Mouse (Mus musculus): ENCODE measurements around the gene Fam187a. TPM values are rescaled to one million over a fixed set of nuclear protein-coding genes. Genes with fewer than 3 reads are reported as not detected.

Fam187a gene
- polyA plus RNA-seq, 1 experiment from 2014 or later: not detected

- Histone ChIP-seq H3K4me3 (no peak overlapping the region), H3K4me1 (peaks cover 30% of the 10 kb centered on the region), H3K9me3 (no peaks in the 10 kb centered on the region), H3K27me3 (peaks cover 33% of the 10 kb centered on the region), H3K36me3 (no peaks in the 10 kb centered on the region), H3K4me2 (replicated peaks) (no peak overlapping the region), H3K9ac (replicated peaks) (no peak overlapping the region), H3K27ac (replicated peaks) (no peak overlapping the region)
- 42% methylated on average over 4 of the region's 4 CpGs for WGBS
- ATAC-seq (ENCODE audit: low FRiP score, low read depth): no peak
These were observed 51.3 kb downstream of the Fam187a start for GRCm38 (mm10) chr11:102936272-102936671.

Other genes starting within 250 kb of the Fam187a start
- gene Meioc, start 221.5 kb upstream of the Fam187a start, polyA plus RNA-seq (2016; fragmentation: Nextera tagmentation; extraction: Ambion mirVana): 0.31 and 0.47 TPM in 2 replicates
- 47.9 and 56.3 TPM in 2 replicates for gene Ccdc43, start 187.4 kb upstream of the Fam187a start, polyA plus RNA-seq (2016; fragmentation: Nextera tagmentation; extraction: Ambion mirVana)
- gene Adam11, start 123.7 kb upstream of the Fam187a start, polyA plus RNA-seq (2016; fragmentation: Nextera tagmentation; extraction: Ambion mirVana): 24.1 and 28.8 TPM in 2 replicates
- gene Gjc1, start 65.5 kb upstream of the Fam187a start, polyA plus RNA-seq (2016; fragmentation: Nextera tagmentation; extraction: Ambion mirVana): 79.0 and 87.1 TPM in 2 replicates
- gene Higd1b, start 49.3 kb upstream of the Fam187a start, polyA plus RNA-seq (2016; fragmentation: Nextera tagmentation; extraction: Ambion mirVana): not detected in 2 replicates
- 238 and 242 TPM in 2 replicates for gene Eftud2, start 4.2 kb upstream of the Fam187a start, polyA plus RNA-seq (2016; fragmentation: Nextera tagmentation; extraction: Ambion mirVana)
- 1.8 and 2.3 TPM in 2 replicates for gene Ccdc103, start 4.0 kb upstream of the Fam187a start, polyA plus RNA-seq (2016; fragmentation: Nextera tagmentation; extraction: Ambion mirVana)
- gene Gfap, start 15.7 kb downstream of the Fam187a start, polyA plus RNA-seq (2016; fragmentation: Nextera tagmentation; extraction: Ambion mirVana): not detected in 2 replicates
- gene Kif18b, start 40.0 kb downstream of the Fam187a start, polyA plus RNA-seq (2016; fragmentation: Nextera tagmentation; extraction: Ambion mirVana): 9.1 and 9.7 TPM in 2 replicates
- 12.7 and 15.3 TPM in 2 replicates for gene C1ql1, start 61.5 kb downstream of the Fam187a start, polyA plus RNA-seq (2016; fragmentation: Nextera tagmentation; extraction: Ambion mirVana)
- 41.3 and 44.8 TPM in 2 replicates for gene Nmt1, start 143.0 kb downstream of the Fam187a start, polyA plus RNA-seq (2016; fragmentation: Nextera tagmentation; extraction: Ambion mirVana)
- 163 and 174 TPM in 2 replicates for gene Dcakd, start 143.2 kb downstream of the Fam187a start, polyA plus RNA-seq (2016; fragmentation: Nextera tagmentation; extraction: Ambion mirVana)
- 0.79 and 1.1 TPM in 2 replicates for gene Plcd3, start 216.5 kb downstream of the Fam187a start, polyA plus RNA-seq (2016; fragmentation: Nextera tagmentation; extraction: Ambion mirVana)
- 7.5 and 8.4 TPM in 2 replicates for gene Acbd4, start 216.5 kb downstream of the Fam187a start, polyA plus RNA-seq (2016; fragmentation: Nextera tagmentation; extraction: Ambion mirVana)
- gene Hexim1, start 231.1 kb downstream of the Fam187a start, polyA plus RNA-seq (2016; fragmentation: Nextera tagmentation; extraction: Ambion mirVana): 2.6 and 3.1 TPM in 2 replicates
- gene Hexim2, start 247.3 kb downstream of the Fam187a start, polyA plus RNA-seq (2016; fragmentation: Nextera tagmentation; extraction: Ambion mirVana): 9.7 and 10.5 TPM in 2 replicates